ENCODE assay signal across 8 mouse cellular contexts in genomic region chr7:127364166-127364565, GRCm38 (mm10). TPM values are rescaled to one million over a fixed set of nuclear protein-coding genes. Genes with fewer than 3 reads are reported as not detected.
DNase-seq lines count a peak whose midpoint lies in the region; ATAC-seq and TF ChIP-seq lines count a peak whose summit lies in the region.

No protein-coding gene starts in this region.

- no peaks in the 10 kb centered on the region for H3K27me3 ChIP-seq in cerebellum, adult 2 months (ENCODE audit: control insufficient read depth, insufficient read depth, low read length)
- H3K27me3 ChIP-seq in heart, embryonic 15.5 days = peaks cover 20% of the 10 kb centered on the region

- 36% methylated on average over 4 of the region's 4 CpGs for WGBS in cerebellum, adult 2 months
- 68% methylated on average over 4 of the region's 4 CpGs for WGBS in heart, embryonic 15.5 days

- TF ChIP-seq POLR2A in cerebellum, adult 2 months (IDR thresholded peaks at IDR 0.05; ENCODE audit: borderline replicate concordance, insufficient read depth, low read length) = 0 out of 2 replicates have a peak, but pooled peaks have one; percentile 23

- H3K4me3 ChIP-seq in cerebellum, adult 2 months (replicated peaks; ENCODE audit: insufficient read depth, low read depth, low read length) = peak overlapping the region; percentile 51
- peak overlapping the region; percentile 42 for H3K4me3 ChIP-seq in heart, embryonic 15.5 days

- no peak for ATAC-seq in heart, embryonic 15.5 days (replicated peaks; ENCODE audit: insufficient number of reproducible peaks, insufficient read depth, low FRiP score, low read depth)

- H3K4me1 ChIP-seq in cerebellum, adult 2 months (ENCODE audit: control insufficient read depth, insufficient read depth, low read length) = no peaks in the 10 kb centered on the region
- peaks cover 9% of the 10 kb centered on the region for H3K4me1 ChIP-seq in heart, embryonic 15.5 days (replicated peaks)

- H3K27ac ChIP-seq in cerebellum, adult 2 months (ENCODE audit: insufficient read depth, low read length) = peak overlapping the region; percentile 68; the same call in 1 of the 2 replicates
- H3K27ac ChIP-seq in heart, embryonic 15.5 days = no peak overlapping the region

- DNase-seq in cerebellum, adult 2 months = peak; percentile 46 to 66
- DNase-seq in cerebellum, postnatal 4 days (ENCODE audit: low spot score in 2 of 2) = no peak
- peak; percentile 46 for DNase-seq in cerebellum, adult 8-10 months
- DNase-seq in lung, postnatal 25 days (ENCODE audit: low spot score) = peak; percentile 42
- no peak for DNase-seq in embryo, embryonic 10 days (ENCODE audit: low spot score)
- no peak for DNase-seq in layer of hippocampus, postnatal 25 days (ENCODE audit: extremely low spot score in 1 of 2, low spot score in 1 of 2)
- DNase-seq in thymus, postnatal 14 days = no peak

- H3K9me3 ChIP-seq in heart, embryonic 15.5 days (replicated peaks) = no peaks in the 10 kb centered on the region

- peak overlapping the region; percentile 83 for H3K4me2 ChIP-seq in heart, embryonic 15.5 days

- TF ChIP-seq CTCF in cerebellum, adult 2 months (IDR thresholded peaks at IDR 0.05; ENCODE audit: borderline replicate concordance, insufficient read depth, low read depth, low read length) = no peak

- no peak overlapping the region for H3K9ac ChIP-seq in heart, embryonic 15.5 days

- H3K36me3 ChIP-seq in heart, embryonic 15.5 days = no peaks in the 10 kb centered on the region

RNA-seq across cellular contexts. Expression of gene Zfp747, which starts 11.7 kb away (rescaled TPM):
- 8.2 and 8.6 TPM in 2 replicates for polyA plus RNA-seq in cerebellum, adult 2 months (2012; rRNA removed)
- polyA plus RNA-seq in heart, embryonic 15.5 days (2015; fragmentation: Nextera tagmentation; extraction: Ambion mirVana) = 4.6 and 5.6 TPM in 2 replicates
- 1 to 10 TPM; 6.0 to 6.3 TPM for total RNA-seq in layer of hippocampus, postnatal 25 days (2021)

RNA-seq across cellular contexts. Expression of gene Zfp768, which starts 18.8 kb away (rescaled TPM):
- polyA plus RNA-seq in cerebellum, adult 2 months (2012; rRNA removed) = 21.2 TPM in 2 replicates
- 17.1 and 19.6 TPM in 2 replicates for polyA plus RNA-seq in heart, embryonic 15.5 days (2015; fragmentation: Nextera tagmentation; extraction: Ambion mirVana)
- 10 to 100 TPM; 11.5 to 11.8 TPM for total RNA-seq in layer of hippocampus, postnatal 25 days (2021)

RNA-seq across cellular contexts. Expression of gene 9130019O22Rik, which starts 22.8 kb away (rescaled TPM):
- 3.9 and 4.4 TPM in 2 replicates for polyA plus RNA-seq in cerebellum, adult 2 months (2012; rRNA removed)
- 3.0 and 4.4 TPM in 2 replicates for polyA plus RNA-seq in heart, embryonic 15.5 days (2015; fragmentation: Nextera tagmentation; extraction: Ambion mirVana)
- 1 to 10 TPM; 3.9 to 4.0 TPM for total RNA-seq in layer of hippocampus, postnatal 25 days (2021)

RNA-seq across cellular contexts. Expression of gene E430018J23Rik, which starts 29.3 kb away (rescaled TPM):
- 4.8 and 5.9 TPM in 2 replicates for polyA plus RNA-seq in cerebellum, adult 2 months (2012; rRNA removed)
- 3.7 and 4.8 TPM in 2 replicates for polyA plus RNA-seq in heart, embryonic 15.5 days (2015; fragmentation: Nextera tagmentation; extraction: Ambion mirVana)
- total RNA-seq in layer of hippocampus, postnatal 25 days (2021) = 1 to 10 TPM; 7.9 to 9.0 TPM

RNA-seq across cellular contexts. Expression of gene Zfp764, which starts 42.5 kb away (rescaled TPM):
- polyA plus RNA-seq in cerebellum, adult 2 months (2012; rRNA removed) = 4.0 and 4.3 TPM in 2 replicates
- polyA plus RNA-seq in heart, embryonic 15.5 days (2015; fragmentation: Nextera tagmentation; extraction: Ambion mirVana) = 4.8 and 6.3 TPM in 2 replicates
- total RNA-seq in layer of hippocampus, postnatal 25 days (2021) = 1 to 10 TPM; 3.7 to 4.0 TPM

Comparison
In these comparisons a context has a peak if more than half of its experiments do, and no peak if none do; other contexts are left out.
1. DNase-seq: peak in cerebellum, adult 2 months (2 of 2), cerebellum, adult 8-10 months (single experiment) and lung, postnatal 25 days (single experiment); none in cerebellum, postnatal 4 days (0 of 2), embryo, embryonic 10 days (single experiment), layer of hippocampus, postnatal 25 days (0 of 2) and thymus, postnatal 14 days (single experiment).